Mouse (Mus musculus) megakaryocyte-erythroid progenitor cell, adult 5-6 weeks (primary cell): Measurements from ENCODE around the gene Tpst2. TPM values are rescaled to one million over a fixed set of nuclear protein-coding genes. Genes with fewer than 3 reads are reported as not detected.

Source experiments
- ATAC-seq: replicated peaks from 2 replicates; pipeline ENCODE4 v1.8.0; 2016; ENCODE audit warnings: mild to moderate bottlenecking, inconsistent platforms; ENCODE audit not compliant: severe bottlenecking, poor library complexity, low FRiP score, low TSS enrichment
- total RNA-seq, 2 experiments: library from RNA; stranded (forward) in 1 of 2; stranded (reverse) in 1 of 2; fragments of 200-1000, 215-1000 nt in 1 of 2; fragments of >200 nt in 1 of 2; fragmentation: Nextera tagmentation in 1 of 2; gene quantifications; 2 replicates each; pipeline ENCODE4 v1.2.3; 2014 to 2017

The Tpst2 gene
- total RNA-seq, 2 experiments from 2014 or later, result 27.3 to 37.4 TPM

- no peak for ATAC-seq
Observed at GRCm38 (mm10) chr5:112355910-112356309, 79.4 kb downstream of the Tpst2 start, which contains the start of gene Gm6583. Gene Gm6583 (minus strand): TSS chr5:112356033.

GRCm38 (mm10) chr5:112356322-112356721 is 79.8 kb downstream of the Tpst2 start:
- ATAC-seq, result no peak

- peak; percentile 81 for ATAC-seq
Observed at GRCm38 (mm10) chr5:112359520-112359919, 83.0 kb downstream of the Tpst2 start.

- no peak for ATAC-seq
Observed at GRCm38 (mm10) chr5:112360077-112360476, 83.6 kb downstream of the Tpst2 start.

- no peak for ATAC-seq
Observed at GRCm38 (mm10) chr5:112364184-112364797, 87.8 kb downstream of the Tpst2 start.

Other genes with a start within 250 kb of the Tpst2 start
- not detected in 2 replicates for gene Cryba4, start 24.2 kb upstream of the Tpst2 start, total RNA-seq (2014; fragmentation: Nextera tagmentation)
- gene Cryba4, start 24.2 kb upstream of the Tpst2 start, total RNA-seq (2017), result not detected in 2 replicates
- not detected in 2 replicates for gene Crybb1, start 20.9 kb upstream of the Tpst2 start, total RNA-seq (2014; fragmentation: Nextera tagmentation)
- not detected in 2 replicates for gene Crybb1, start 20.9 kb upstream of the Tpst2 start, total RNA-seq (2017)
- 32.1 and 33.3 TPM in 2 replicates for gene Tfip11, start 49.7 kb downstream of the Tpst2 start, total RNA-seq (2014; fragmentation: Nextera tagmentation)
- 14.7 and 22.6 TPM in 2 replicates for gene Tfip11, start 49.7 kb downstream of the Tpst2 start, total RNA-seq (2017)
- 17.6 and 30.6 TPM in 2 replicates for gene Srrd, start 66.3 kb downstream of the Tpst2 start, total RNA-seq (2014; fragmentation: Nextera tagmentation)
- 16.2 and 18.7 TPM in 2 replicates for gene Srrd, start 66.3 kb downstream of the Tpst2 start, total RNA-seq (2017)
- 18.6 and 41.1 TPM in 2 replicates for gene Hps4, start 66.4 kb downstream of the Tpst2 start, total RNA-seq (2014; fragmentation: Nextera tagmentation)
- gene Hps4, start 66.4 kb downstream of the Tpst2 start, total RNA-seq (2017), result 5.9 and 9.6 TPM in 2 replicates
- not detected in 2 replicates for gene Gm6583, start 79.3 kb downstream of the Tpst2 start, total RNA-seq (2014; fragmentation: Nextera tagmentation)
- gene Gm6583, start 79.3 kb downstream of the Tpst2 start, total RNA-seq (2017), result not detected in 2 replicates
- not detected in 2 replicates for gene Asphd2, start 118.2 kb downstream of the Tpst2 start, total RNA-seq (2014; fragmentation: Nextera tagmentation)
- not detected in 2 replicates for gene Asphd2, start 118.2 kb downstream of the Tpst2 start, total RNA-seq (2017)
- not detected in 2 replicates for gene Gm6588, start 172.7 kb downstream of the Tpst2 start, total RNA-seq (2014; fragmentation: Nextera tagmentation)
- gene Gm6588, start 172.7 kb downstream of the Tpst2 start, total RNA-seq (2017), result not detected in 2 replicates